Mouse (Mus musculus): ENCODE measurements around the gene Tnfsf9.

Tnfsf9 gene

DNA sequence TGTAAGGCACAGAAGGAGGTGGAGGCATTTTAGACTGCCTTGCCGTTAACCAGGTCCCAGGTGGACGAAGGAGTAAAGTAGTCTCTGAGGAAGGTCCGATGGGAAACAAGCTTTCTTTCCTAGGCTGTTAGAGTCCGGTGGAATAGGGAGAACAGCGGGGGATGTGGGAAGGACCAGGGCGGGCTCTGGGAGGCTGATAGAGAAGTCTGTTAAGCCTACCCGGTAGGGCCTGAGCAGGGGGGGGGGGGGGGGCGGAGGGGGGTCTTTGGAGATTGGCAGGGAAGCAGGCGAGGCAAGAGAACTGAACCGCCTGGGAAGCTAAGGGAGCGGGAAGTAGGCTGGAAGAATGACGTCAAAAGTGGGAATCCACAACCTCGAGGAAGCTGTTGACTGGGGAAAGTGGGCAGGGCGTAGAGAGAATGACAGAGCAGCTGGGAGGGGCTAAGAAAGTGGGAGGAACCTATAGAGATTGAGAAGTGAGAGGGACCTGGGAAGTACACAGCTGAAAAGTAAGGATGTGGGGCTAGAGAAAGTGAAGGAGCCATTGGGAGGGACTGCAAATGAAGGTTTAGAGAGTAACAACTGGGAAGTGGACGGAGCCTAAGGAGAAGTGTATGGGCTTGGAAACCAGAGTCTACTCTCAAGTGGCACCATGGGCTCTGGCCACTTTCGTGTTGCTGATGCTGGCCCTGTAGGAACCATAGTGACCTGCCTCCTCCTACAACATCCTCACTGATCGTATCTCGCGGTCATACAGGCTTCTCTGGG lies 9.1 kb upstream of the Tnfsf9 start:
- in situ Hi-C loops (cut with MseI, MboI) = loop anchor here (10.0 kb wide), 1 partner anchor 69 kb away; no protein-coding TSS in a partner anchor

DNA sequence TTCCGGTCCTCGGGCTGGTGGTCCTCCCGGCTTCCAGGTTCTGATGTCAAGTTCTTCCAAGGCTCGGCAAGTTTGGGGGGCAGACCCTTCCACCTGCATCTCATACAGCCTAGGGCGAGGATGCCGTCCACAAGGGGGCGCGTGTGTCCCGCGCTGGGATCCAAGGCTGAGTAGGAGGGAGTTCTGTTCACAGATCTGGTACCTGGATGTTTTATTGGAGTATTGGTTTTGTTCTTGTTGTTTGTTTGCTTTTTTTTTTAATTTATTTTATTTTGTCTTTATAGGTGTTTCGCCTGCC lies 8.6 kb upstream of the Tnfsf9 start:
- in situ Hi-C loops (cut with MseI, MboI) = loop anchor here (10.0 kb wide), 1 partner anchor 68 kb away; no protein-coding TSS in a partner anchor

DNA sequence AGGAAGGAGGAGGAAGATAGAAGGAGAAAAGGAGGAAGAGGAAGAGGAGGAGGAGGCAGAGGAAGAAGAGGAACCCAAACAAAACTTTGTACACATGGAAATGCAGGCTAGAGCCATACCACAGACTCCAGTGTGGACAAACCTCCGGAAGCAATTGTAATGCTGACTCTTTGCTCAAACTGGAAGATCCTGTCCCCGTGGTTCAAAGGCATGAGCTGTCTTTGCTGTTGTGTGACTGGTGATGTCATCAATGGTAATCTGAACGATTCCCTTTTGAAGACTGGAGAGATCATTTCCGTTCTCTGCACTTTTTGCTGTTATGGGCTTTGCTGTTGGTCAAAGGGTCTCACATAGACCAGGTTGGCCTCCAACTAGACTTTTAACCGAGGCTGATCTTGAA lies 6.8 kb upstream of the Tnfsf9 start:
- in situ Hi-C loops (cut with MseI, MboI) = loop anchor here (10.0 kb wide), 1 partner anchor 66 kb away; no protein-coding TSS in a partner anchor

DNA sequence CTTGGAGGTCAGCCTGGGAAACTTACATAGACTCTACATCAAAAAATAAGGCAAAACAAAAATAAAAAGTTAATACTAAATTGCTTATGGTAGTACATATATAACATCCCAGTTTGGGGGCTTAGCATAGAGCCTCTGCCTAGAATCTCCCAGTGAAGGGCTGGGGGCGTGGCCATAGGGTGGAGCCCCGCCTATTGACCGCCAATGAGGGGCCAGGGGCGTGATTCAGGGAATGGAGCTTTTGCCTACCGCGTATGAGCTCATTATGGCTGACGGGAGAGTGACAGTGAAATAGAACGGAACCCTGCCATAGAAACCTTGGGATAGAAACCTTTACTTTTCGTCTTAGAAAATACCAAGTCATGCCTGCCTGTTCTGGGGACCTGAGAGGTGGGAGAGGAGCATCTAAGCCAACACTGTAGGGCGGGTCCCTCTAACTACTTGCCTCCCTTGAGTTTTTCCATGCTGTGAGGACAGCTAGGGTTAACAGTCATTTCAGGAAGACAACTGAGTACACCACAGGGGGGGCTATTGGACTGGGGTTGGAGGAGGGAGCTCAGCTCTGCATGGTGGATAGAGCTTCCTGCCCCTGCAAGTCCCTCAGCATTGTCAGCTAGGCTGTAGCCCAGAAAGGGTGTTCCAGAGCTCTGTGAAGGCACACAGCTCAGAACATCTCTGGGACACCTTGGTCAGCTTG lies 5.3 kb upstream of the Tnfsf9 start:
- in situ Hi-C loops (cut with MseI, MboI) = loop anchor here (10.0 kb wide), 1 partner anchor 65 kb away; no protein-coding TSS in a partner anchor

- in situ Hi-C loops (cut with MseI, MboI) = no loop called here
These were observed 2.8 kb upstream of the Tnfsf9 start for GRCm38 (mm10) chr17:57102276-57102675.

GRCm38 (mm10) chr17:57104496-57104895 lies 629 bp upstream of the Tnfsf9 start:
- in situ Hi-C loops (cut with MseI, MboI) = no loop called here

DNA sequence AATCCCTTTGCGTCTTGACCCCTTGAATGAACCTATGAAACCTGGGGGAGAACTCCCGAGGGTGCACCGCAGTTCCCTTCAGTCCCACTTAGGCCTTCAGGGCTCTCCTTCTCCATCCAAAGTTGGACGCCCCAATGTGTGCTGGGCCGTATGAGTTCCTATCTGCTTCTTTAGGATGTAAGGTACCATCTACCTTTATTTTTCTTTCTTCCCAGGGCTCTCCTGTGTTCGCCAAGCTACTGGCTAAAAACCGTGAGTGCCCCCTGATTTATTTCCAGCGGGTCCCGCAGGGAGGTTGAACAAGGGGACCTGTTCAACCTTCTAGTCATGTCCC lies 877 bp downstream of the Tnfsf9 start:
- in situ Hi-C loops (cut with MseI, MboI) = no loop called here

- in situ Hi-C loops (cut with MseI, MboI) = no loop called here
These were observed 1.9 kb downstream of the Tnfsf9 start for GRCm38 (mm10) chr17:57107064-57107463.

GRCm38 (mm10) chr17:57108040-57108665 lies 3.0 kb downstream of the Tnfsf9 start:
- in situ Hi-C loops (cut with MseI, MboI) = no loop called here

- in situ Hi-C loops (cut with MseI, MboI) = no loop called here
These were observed 3.6 kb downstream of the Tnfsf9 start for GRCm38 (mm10) chr17:57108666-57109171.

GRCm38 (mm10) chr17:57110005-57110404 lies 4.9 kb downstream of the Tnfsf9 start:
- in situ Hi-C loops (cut with MseI, MboI) = no loop called here

GRCm38 (mm10) chr17:57112768-57113474 lies 7.8 kb downstream of the Tnfsf9 start:
- in situ Hi-C loops (cut with MseI, MboI) = no loop called here

DNA sequence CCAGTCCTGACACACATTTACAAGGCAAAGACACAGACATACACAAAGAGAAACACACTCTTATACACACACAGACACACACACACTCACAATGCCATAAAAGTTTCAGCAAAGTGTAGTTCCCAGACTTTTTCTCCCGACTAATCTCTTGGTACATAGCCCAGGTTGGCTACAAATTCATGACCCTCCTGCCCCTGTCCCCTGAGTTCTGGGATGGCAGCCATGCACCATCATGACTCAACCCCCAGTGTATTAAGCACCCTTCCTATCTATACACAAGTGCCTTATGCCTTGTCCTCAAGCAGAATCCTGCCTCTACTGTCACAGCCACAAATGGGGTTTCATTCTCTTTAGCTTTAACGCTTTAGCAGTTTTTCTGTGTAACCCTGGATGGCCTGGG lies 11.7 kb downstream of the Tnfsf9 start:
- in situ Hi-C loops (cut with MseI, MboI) = no loop called here

- in situ Hi-C loops (cut with MseI, MboI) = no loop called here
These were observed 13.6 kb downstream of the Tnfsf9 start for GRCm38 (mm10) chr17:57118524-57119349.

GRCm38 (mm10) chr17:57121856-57122255 lies 16.7 kb downstream of the Tnfsf9 start:
- in situ Hi-C loops (cut with MseI, MboI) = no loop called here

- in situ Hi-C loops (cut with MseI, MboI) = no loop called here
These were observed 18.3 kb downstream of the Tnfsf9 start for GRCm38 (mm10) chr17:57123192-57124118.

DNA sequence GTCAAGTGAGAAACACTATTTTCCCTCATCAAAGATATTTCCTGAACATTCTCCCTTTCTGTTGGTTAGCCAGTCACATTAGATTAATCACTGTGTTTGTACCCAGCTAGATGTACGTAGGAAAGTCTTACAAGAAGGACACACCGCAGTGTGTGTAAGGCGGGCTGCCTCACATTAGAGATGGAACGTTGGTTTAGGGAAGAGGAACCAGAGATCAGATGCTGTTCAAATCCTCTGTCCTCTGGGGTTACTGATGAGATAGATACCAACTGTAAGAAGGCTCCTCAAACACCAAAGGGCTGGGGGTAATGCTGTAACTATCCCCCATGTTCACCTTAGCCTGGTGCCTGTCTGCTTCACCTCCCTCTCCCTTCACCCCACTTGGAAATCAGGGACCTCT lies 19.7 kb downstream of the Tnfsf9 start:
- in situ Hi-C loops (cut with MseI, MboI) = no loop called here

DNA sequence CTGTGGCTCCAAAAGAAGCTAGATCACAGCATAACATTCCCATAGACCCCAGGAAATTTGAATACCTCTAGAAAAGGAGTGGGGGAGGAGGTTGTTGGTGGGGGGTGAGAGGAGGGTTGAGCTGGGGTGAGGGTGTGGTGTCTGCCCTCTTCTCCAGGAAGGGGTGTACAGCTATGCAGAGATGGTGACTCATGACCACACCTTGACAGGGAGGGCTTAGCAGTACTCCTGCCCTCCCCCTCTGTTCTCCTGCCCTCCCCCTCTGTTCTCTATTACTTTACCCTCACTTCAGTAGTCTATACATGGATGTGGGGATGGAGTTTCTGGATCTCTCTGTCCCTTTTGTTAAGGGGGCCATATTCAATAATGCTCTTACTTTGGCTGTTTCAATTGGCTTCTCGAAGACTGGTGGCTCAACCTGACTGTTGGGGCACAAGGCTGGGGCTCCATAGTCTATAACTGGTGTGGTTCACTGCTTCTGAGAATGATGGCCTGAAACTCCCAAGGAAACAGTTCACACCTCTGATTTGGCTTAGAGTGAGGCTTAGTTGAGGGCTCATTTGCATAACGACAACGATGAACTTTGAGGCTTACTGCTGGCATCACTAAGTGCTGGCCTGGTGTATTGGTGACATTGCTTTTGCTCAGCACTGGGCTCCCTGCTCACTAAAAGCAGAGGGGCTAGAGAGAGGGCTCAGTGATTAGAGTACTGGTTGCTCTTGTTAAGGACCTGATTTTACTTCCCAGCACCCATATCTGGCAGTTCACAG lies 20.9 kb downstream of the Tnfsf9 start:
- in situ Hi-C loops (cut with MseI, MboI) = no loop called here

- in situ Hi-C loops (cut with MseI, MboI) = no loop called here
These were observed 26.7 kb downstream of the Tnfsf9 start for GRCm38 (mm10) chr17:57131793-57132192.

All from mouse trophoblast stem cell (cell line).